Mouse (Mus musculus): ENCODE results near the gene Rpusd1. TPM values are rescaled to one million over a fixed set of nuclear protein-coding genes. Genes with fewer than 3 reads are reported as not detected.
A peak's percentile ranks its signal among the peaks of the same experiment; 100 is the strongest.

The Rpusd1 gene
- polyA plus RNA-seq, 1 experiment from 2014 or later: 18.1 TPM

DNA sequence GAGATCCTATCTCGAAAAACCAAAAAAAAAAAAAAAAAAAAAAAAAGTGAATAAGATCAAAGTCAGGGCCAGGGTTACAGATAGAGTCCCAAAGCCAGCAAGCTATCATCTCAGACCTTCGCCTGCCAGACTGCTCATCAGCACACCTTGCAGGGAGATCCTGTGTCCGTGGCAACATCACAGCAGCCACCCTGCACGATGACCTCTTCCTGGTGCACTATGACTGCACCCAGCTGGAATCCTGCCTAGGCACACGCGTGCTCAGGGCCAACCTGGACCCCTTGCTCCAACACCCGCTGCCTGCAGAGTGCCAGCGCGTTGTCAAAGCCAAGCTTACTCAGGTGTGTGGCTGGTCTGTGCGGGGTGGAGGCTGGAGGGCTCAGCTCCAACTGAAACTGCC lies 16.8 kb downstream of the Rpusd1 start:
- Histone ChIP-seq H3K27me3 (replicated peaks; ENCODE audit: insufficient read depth, low read length) (no peaks in the 10 kb centered on the region), H3K4me1 (ENCODE audit: insufficient read depth, low read depth, low read length) (peaks cover 6% of the 10 kb centered on the region; the same call in 1 of the 2 replicates), H3K27ac (ENCODE audit: low read length) (no peak overlapping the region), H3K4me2 (replicated peaks; ENCODE audit: low read depth, low read length) (no peak overlapping the region), H3K9ac (replicated peaks; ENCODE audit: low read depth) (no peak overlapping the region), H3K4me3 (ENCODE audit: low read depth, low read length) (no peak overlapping the region), H3K36me3 (ENCODE audit: insufficient read depth, low read length) (no peaks in the 10 kb centered on the region), H3K9me3 (ENCODE audit: low read length) (no peaks in the 10 kb centered on the region)
- no peak for ATAC-seq
- 72% methylated on average over 10 of the region's 10 CpGs for WGBS
- TF ChIP-seq EP300 (IDR thresholded peaks at IDR 0.05): no peak
- TF ChIP-seq CTCF (IDR thresholded peaks at IDR 0.05): no peak
- no peak for DNase-seq (ENCODE audit: low spot score)

DNA sequence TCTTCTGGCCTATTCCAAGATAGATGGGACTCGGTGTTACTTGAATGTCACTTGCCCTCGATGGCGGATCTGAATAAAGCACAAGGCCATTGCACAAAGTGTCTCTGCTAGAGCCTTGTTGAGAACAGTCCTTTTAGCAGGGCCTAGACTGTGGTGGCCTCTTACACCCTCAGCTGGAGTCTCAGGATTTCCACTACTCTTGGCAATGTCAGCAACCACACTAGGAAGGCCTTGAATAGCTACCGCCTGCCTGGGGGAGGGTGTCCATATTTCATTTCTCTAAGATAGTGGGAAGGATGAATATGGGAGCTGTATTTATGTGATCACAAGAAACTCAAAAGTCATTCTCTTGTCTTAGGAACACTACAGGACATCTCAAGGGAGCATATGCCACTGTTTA lies 20.8 kb downstream of the Rpusd1 start:
- no peak for DNase-seq (ENCODE audit: low spot score)
- WGBS: 84% methylated on average over 4 of the region's 4 CpGs
- Histone ChIP-seq H3K9ac (replicated peaks; ENCODE audit: low read depth) (no peak overlapping the region), H3K4me2 (replicated peaks; ENCODE audit: low read depth, low read length) (no peak overlapping the region), H3K4me1 (ENCODE audit: insufficient read depth, low read depth, low read length) (peaks cover 6% of the 10 kb centered on the region; the same call in 1 of the 2 replicates), H3K27me3 (replicated peaks; ENCODE audit: insufficient read depth, low read length) (no peaks in the 10 kb centered on the region), H3K36me3 (ENCODE audit: insufficient read depth, low read length) (no peaks in the 10 kb centered on the region), H3K9me3 (ENCODE audit: low read length) (no peaks in the 10 kb centered on the region), H3K27ac (ENCODE audit: low read length) (peak overlapping the region; percentile 57; the same call in 1 of the 2 replicates), H3K4me3 (ENCODE audit: low read depth, low read length) (no peak overlapping the region)
- TF ChIP-seq CTCF (IDR thresholded peaks at IDR 0.05) (no peak), EP300 (IDR thresholded peaks at IDR 0.05) (no peak)
- ATAC-seq: no peak

DNA sequence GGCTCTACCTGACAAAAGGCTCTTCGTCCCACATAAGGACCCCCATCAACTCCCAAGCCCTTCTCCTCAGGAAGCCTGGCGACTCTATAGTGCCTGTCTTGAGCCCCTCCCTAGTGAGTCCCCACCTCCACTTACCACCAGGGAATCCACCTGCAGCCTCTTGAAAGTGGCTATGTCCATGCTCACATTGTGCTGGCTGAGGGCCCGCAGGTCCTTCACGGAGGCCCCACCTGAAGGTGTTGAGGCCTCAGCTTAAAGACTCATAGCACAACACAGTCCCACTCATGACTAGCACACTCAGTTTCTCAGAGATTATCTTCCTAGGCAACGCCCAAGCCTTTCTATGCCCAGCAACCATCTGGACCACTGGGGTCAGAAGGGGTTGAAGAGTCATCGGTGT lies 21.8 kb downstream of the Rpusd1 start:
- Histone ChIP-seq H3K9ac (replicated peaks; ENCODE audit: low read depth) (no peak overlapping the region), H3K9me3 (ENCODE audit: low read length) (no peaks in the 10 kb centered on the region), H3K4me3 (ENCODE audit: low read depth, low read length) (no peak overlapping the region), H3K27me3 (replicated peaks; ENCODE audit: insufficient read depth, low read length) (no peaks in the 10 kb centered on the region), H3K4me1 (ENCODE audit: insufficient read depth, low read depth, low read length) (peaks cover 6% of the 10 kb centered on the region; the same call in 1 of the 2 replicates), H3K4me2 (replicated peaks; ENCODE audit: low read depth, low read length) (no peak overlapping the region), H3K27ac (ENCODE audit: low read length) (peak overlapping the region; percentile 81), H3K36me3 (ENCODE audit: insufficient read depth, low read length) (no peaks in the 10 kb centered on the region)
- ATAC-seq: peak; percentile 79
- WGBS: 57% methylated on average over 6 of the region's 6 CpGs
- DNase-seq (ENCODE audit: low spot score): peak; percentile 64
- no peak for TF ChIP-seq CTCF (IDR thresholded peaks at IDR 0.05)
- TF ChIP-seq EP300 (IDR thresholded peaks at IDR 0.05): peak; percentile 54; the same call in 1 of the 2 replicates

DNA sequence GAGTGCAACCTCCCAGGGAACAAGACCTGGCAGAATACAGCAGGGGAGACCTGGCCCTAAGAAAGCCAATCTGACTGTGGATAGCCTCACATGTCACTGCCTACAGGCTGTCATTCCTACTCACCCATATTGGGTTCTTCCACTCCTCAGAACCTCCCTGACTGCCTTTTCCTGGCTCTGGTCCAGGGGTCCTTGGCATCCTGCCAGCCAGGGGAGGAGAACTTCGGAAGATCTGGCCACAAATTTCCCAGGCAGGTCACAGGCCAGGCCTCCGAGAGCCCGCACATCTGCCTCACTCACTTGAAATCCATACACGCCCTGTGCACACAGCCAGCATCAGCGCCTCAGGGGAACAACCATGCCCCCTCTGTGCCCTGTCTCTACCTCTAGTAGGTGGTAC lies 24.0 kb downstream of the Rpusd1 start:
- H3K27me3 ChIP-seq (replicated peaks; ENCODE audit: insufficient read depth, low read length): no peaks in the 10 kb centered on the region
- H3K4me1 ChIP-seq (ENCODE audit: insufficient read depth, low read depth, low read length): peaks cover 6% of the 10 kb centered on the region; the same call in 1 of the 2 replicates
- H3K4me2 ChIP-seq (replicated peaks; ENCODE audit: low read depth, low read length): 0 out of 2 replicates have a peak overlapping the region, but pooled peaks have one; percentile 11
- peak overlapping the region; percentile 62; the same call in 1 of the 2 replicates for H3K27ac ChIP-seq (ENCODE audit: low read length)
- 12% methylated on average over 5 of the region's 5 CpGs for WGBS
- ATAC-seq (peak; percentile 34), DNase-seq (ENCODE audit: low spot score) (peak; percentile 52)
- H3K36me3 ChIP-seq (ENCODE audit: insufficient read depth, low read length): no peaks in the 10 kb centered on the region
- H3K4me3 ChIP-seq (ENCODE audit: low read depth, low read length): no peak overlapping the region
- no peak for TF ChIP-seq EP300 (IDR thresholded peaks at IDR 0.05)
- TF ChIP-seq CTCF (IDR thresholded peaks at IDR 0.05): no peak
- no peak overlapping the region for H3K9ac ChIP-seq (replicated peaks; ENCODE audit: low read depth)
- no peaks in the 10 kb centered on the region for H3K9me3 ChIP-seq (ENCODE audit: low read length)

DNA sequence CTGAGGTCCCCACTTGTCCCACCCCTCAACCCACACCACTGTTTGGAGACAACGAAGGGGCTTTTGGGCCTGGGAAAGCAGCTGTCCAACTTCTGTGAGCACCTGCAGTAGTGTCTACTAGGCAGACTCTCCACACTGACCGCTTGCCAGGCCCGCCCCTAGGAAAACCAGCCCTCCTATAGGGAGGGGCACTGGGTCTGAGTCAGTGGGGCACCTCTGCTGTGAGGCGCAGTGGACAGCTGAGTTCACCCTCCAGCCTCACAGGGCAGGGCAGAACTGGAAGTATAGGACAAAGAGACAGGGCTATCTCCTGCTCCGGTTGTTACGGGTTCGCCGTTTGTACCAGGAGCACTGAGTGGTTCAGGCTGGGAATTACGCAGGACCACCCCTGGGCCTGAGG lies 26.8 kb downstream of the Rpusd1 start, which contains the start of gene Msln:
TSS of gene Msln (minus strand) at position 138 of the 400 bp plus-strand sequence.
- Histone ChIP-seq H3K36me3 (ENCODE audit: insufficient read depth, low read length) (no peaks in the 10 kb centered on the region), H3K9me3 (ENCODE audit: low read length) (no peaks in the 10 kb centered on the region), H3K4me1 (ENCODE audit: insufficient read depth, low read depth, low read length) (no peaks in the 10 kb centered on the region), H3K4me3 (ENCODE audit: low read depth, low read length) (no peak within 1 kb of the TSS), H3K27me3 (replicated peaks; ENCODE audit: insufficient read depth, low read length) (no peaks in the 10 kb centered on the region), H3K9ac (replicated peaks; ENCODE audit: low read depth) (no peak within 1 kb of the TSS), H3K27ac (ENCODE audit: low read length) (peak within 1 kb of the TSS; percentile 89), H3K4me2 (replicated peaks; ENCODE audit: low read depth, low read length) (peak within 1 kb of the TSS; percentile 42)
- peak; percentile 40 for ATAC-seq
- WGBS: 72% methylated on average over 9 of the region's 9 CpGs
- TF ChIP-seq EP300 (IDR thresholded peaks at IDR 0.05) (no peak), CTCF (IDR thresholded peaks at IDR 0.05) (no peak)
- peak; percentile 51 for DNase-seq (ENCODE audit: low spot score)

DNA sequence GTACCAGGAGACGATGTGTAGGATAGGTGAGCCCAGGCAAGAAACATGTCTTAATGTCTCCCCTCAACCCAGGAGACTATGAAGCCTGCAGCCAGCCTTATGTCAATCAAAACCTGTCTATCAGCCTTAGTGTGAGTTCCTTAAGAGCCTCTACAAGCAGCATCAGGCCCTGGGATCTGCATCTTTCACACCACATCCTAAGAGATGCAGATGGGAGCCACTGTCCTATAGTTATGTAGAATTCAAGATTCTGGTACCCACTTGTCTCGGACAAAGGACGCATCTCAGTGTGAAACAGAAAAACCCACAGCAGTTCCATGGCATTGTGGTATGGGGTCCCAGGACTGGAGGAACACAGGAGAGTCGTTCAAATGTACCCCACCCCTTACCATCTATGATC lies 27.6 kb downstream of the Rpusd1 start:
- peak overlapping the region; percentile 89 for H3K27ac ChIP-seq (ENCODE audit: low read length)
- TF ChIP-seq EP300 (IDR thresholded peaks at IDR 0.05) (no peak), CTCF (IDR thresholded peaks at IDR 0.05) (no peak)
- DNase-seq (ENCODE audit: low spot score): no peak
- 70% methylated on average over 4 of the region's 4 CpGs for WGBS
- no peak for ATAC-seq
- no peak overlapping the region for H3K4me2 ChIP-seq (replicated peaks; ENCODE audit: low read depth, low read length)
- H3K4me3 ChIP-seq (ENCODE audit: low read depth, low read length): no peak overlapping the region
- no peaks in the 10 kb centered on the region for H3K9me3 ChIP-seq (ENCODE audit: low read length)
- no peaks in the 10 kb centered on the region for H3K36me3 ChIP-seq (ENCODE audit: insufficient read depth, low read length)
- H3K27me3 ChIP-seq (replicated peaks; ENCODE audit: insufficient read depth, low read length): no peaks in the 10 kb centered on the region
- H3K4me1 ChIP-seq (ENCODE audit: insufficient read depth, low read depth, low read length): no peaks in the 10 kb centered on the region
- H3K9ac ChIP-seq (replicated peaks; ENCODE audit: low read depth): no peak overlapping the region

Data from lung, postnatal 0 days (tissue).